Comparison of ENCODE assay signal across 19 mouse cellular contexts in genomic region chr8:126745992-126746775, GRCm38 (mm10).
DNase-seq lines count a peak whose midpoint lies in the region; ATAC-seq lines count a peak whose summit lies in the region.
"Had no signal": no experiment of that assay in that cellular context is flagged by ENCODE, and none has a peak within 500 bp of the region (broad histone marks: within the 10 kb centered on the region; RNA-seq: fewer than 3 reads in every experiment).

No protein-coding gene starts in this region.

- no peak overlapping the region for H3K9ac ChIP-seq in embryonic facial prominence, embryonic 11.5 days (replicated peaks; ENCODE audit: low read length)
- H3K9ac ChIP-seq: limb, embryonic 12.5 days; liver, embryonic 15.5 days; midbrain, embryonic 13.5 days; neural tube, embryonic 13.5 days had no signal

- H3K27me3 ChIP-seq in megakaryocyte, embryonic 14.5 days (replicated peaks): peaks cover 24% of the 10 kb centered on the region
- H3K27me3 ChIP-seq in embryonic facial prominence, embryonic 11.5 days (ENCODE audit: control insufficient read depth, insufficient read depth, low read length): no peaks in the 10 kb centered on the region
- H3K27me3 ChIP-seq: CH12.LX; limb, embryonic 12.5 days; liver, embryonic 15.5 days; midbrain, embryonic 13.5 days; neural tube, embryonic 13.5 days had no signal

- H3K4me1 ChIP-seq in megakaryocyte, embryonic 14.5 days: peaks cover 44% of the 10 kb centered on the region
- H3K4me1 ChIP-seq in embryonic facial prominence, embryonic 11.5 days (ENCODE audit: control insufficient read depth, insufficient read depth, low read length): no peaks in the 10 kb centered on the region
- H3K4me1 ChIP-seq: liver, embryonic 15.5 days had no signal

- intact Hi-C loops in heart, postnatal 36 days (cut with DNase I): no loop called here

- no peak overlapping the region for H3K4me2 ChIP-seq in embryonic facial prominence, embryonic 11.5 days (ENCODE audit: low read depth, low read length)
- H3K4me2 ChIP-seq: limb, embryonic 12.5 days; liver, embryonic 15.5 days; midbrain, embryonic 13.5 days; neural tube, embryonic 13.5 days had no signal

- no peaks in the 10 kb centered on the region for H3K36me3 ChIP-seq in megakaryocyte, embryonic 14.5 days (replicated peaks; ENCODE audit: low read length)
- no peaks in the 10 kb centered on the region for H3K36me3 ChIP-seq in embryonic facial prominence, embryonic 11.5 days (replicated peaks; ENCODE audit: control insufficient read depth, insufficient read depth, low read depth, low read length)
- H3K36me3 ChIP-seq: limb, embryonic 12.5 days; liver, embryonic 15.5 days; midbrain, embryonic 13.5 days; neural tube, embryonic 13.5 days had no signal

- WGBS in embryonic facial prominence, embryonic 11.5 days: 55% methylated on average over 18 of the region's 18 CpGs

- DNase-seq in heart, adult 11 months: peak; percentile 84
- no peak for DNase-seq in heart, postnatal 36 days
- peak; percentile 75 for DNase-seq in embryonic facial prominence, embryonic 11.5 days (ENCODE audit: low spot score)
- no peak for DNase-seq in frontal cortex, postnatal 25 days (ENCODE audit: low spot score in 2 of 2)
- no peak for DNase-seq in T-cell, adult 2 months (ENCODE audit: low spot score)
- DNase-seq: adrenal gland, postnatal 10 days; cerebellum, adult 9-11 months; heart, adult 18-20 months; kidney, adult 9 months; right cerebral cortex, adult 18-20 months; thymus, postnatal 4 days had no signal

- no peak for ATAC-seq in megakaryocyte, adult 5-6 weeks (ENCODE audit: poor library complexity, severe bottlenecking)
- no peak for ATAC-seq in embryonic facial prominence, embryonic 11.5 days (replicated peaks; ENCODE audit: insufficient number of reproducible peaks, low FRiP score, low TSS enrichment, low read depth)
- ATAC-seq: midbrain, embryonic 13.5 days had no signal

- H3K4me3 ChIP-seq in megakaryocyte, embryonic 14.5 days (replicated peaks): peak overlapping the region; percentile 5
- H3K4me3 ChIP-seq in embryonic facial prominence, embryonic 11.5 days (ENCODE audit: low read depth, low read length): no peak overlapping the region
- H3K4me3 ChIP-seq: limb, embryonic 12.5 days; liver, embryonic 15.5 days; midbrain, embryonic 13.5 days; neural tube, embryonic 13.5 days had no signal

- 0 out of 2 replicates have a peak overlapping the region, but pooled peaks have one; percentile 57 for H3K27ac ChIP-seq in embryonic facial prominence, embryonic 11.5 days (replicated peaks; ENCODE audit: low read depth, low read length)
- H3K27ac ChIP-seq: liver, embryonic 15.5 days; macrophage; midbrain, embryonic 13.5 days; neural tube, embryonic 13.5 days had no signal

- H3K9me3 ChIP-seq in megakaryocyte, embryonic 14.5 days: no peaks in the 10 kb centered on the region
- no peaks in the 10 kb centered on the region for H3K9me3 ChIP-seq in embryonic facial prominence, embryonic 11.5 days (replicated peaks; ENCODE audit: control insufficient read depth, low read length)
- H3K9me3 ChIP-seq: limb, embryonic 12.5 days; liver, embryonic 15.5 days; midbrain, embryonic 13.5 days; neural tube, embryonic 13.5 days had no signal

Comparison
In these comparisons a context has a peak if more than half of its experiments do, and no peak if none do; other contexts are left out.
1. DNase-seq: peak in heart, adult 11 months (single experiment) and embryonic facial prominence, embryonic 11.5 days (single experiment); none in heart, postnatal 36 days (0 of 2), frontal cortex, postnatal 25 days (0 of 2) and T-cell, adult 2 months (single experiment).